Comparison of ENCODE assay signal across 27 mouse cellular contexts in the genomic region with DNA sequence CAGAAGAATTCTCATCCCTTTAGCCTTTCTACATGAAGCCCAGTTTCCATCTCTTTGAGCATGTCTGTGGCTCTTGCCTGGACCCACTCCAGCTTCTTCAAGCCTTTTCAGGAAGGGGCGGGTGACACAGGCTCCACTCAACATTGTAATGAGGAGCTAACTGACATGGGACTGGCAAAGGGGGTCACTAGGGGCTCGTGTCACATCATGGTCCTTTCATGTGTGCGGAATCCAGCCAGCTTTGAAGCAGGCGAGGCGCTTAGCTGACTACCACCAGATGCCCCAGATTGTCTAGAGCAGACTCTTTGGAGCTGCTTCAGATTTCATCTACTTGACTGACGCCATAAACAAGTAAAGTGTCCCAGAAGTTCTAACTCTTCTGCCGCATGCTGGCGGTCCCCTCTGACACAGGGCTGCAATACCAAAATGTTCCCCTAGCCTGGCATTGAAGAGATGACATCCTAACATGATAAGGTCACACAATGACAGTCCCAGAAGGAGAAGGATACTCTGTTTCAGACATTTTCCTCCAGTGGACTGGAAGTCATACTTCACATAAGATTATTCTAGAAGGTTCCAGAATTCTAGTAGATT. TPM values are rescaled to one million over a fixed set of nuclear protein-coding genes. Genes with fewer than 3 reads are reported as not detected.
DNase-seq lines count a peak whose midpoint lies in the region; ATAC-seq and TF ChIP-seq lines count a peak whose summit lies in the region.
"Had no signal": no experiment of that assay in that cellular context is flagged by ENCODE, and none has a peak within 500 bp of the region (broad histone marks: within the 10 kb centered on the region; RNA-seq: fewer than 3 reads in every experiment).

No protein-coding gene starts in this region.

- H3K9ac ChIP-seq in midbrain, embryonic 11.5 days (ENCODE audit: low read length) = no peak overlapping the region
- H3K9ac ChIP-seq in midbrain, embryonic 14.5 days (replicated peaks; ENCODE audit: low read length) = no peak overlapping the region
- H3K9ac ChIP-seq in lung, embryonic 14.5 days = no peak overlapping the region
- H3K9ac ChIP-seq: embryonic facial prominence, embryonic 15.5 days; heart, embryonic 12.5 days had no signal

- H3K4me1 ChIP-seq in midbrain, embryonic 11.5 days (ENCODE audit: control insufficient read depth, insufficient read depth, low read length) = no peaks in the 10 kb centered on the region
- no peaks in the 10 kb centered on the region for H3K4me1 ChIP-seq in midbrain, embryonic 14.5 days (ENCODE audit: control insufficient read depth, insufficient read depth, low read length)
- H3K4me1 ChIP-seq in lung, embryonic 14.5 days (ENCODE audit: insufficient read depth) = no peaks in the 10 kb centered on the region

- no peaks in the 10 kb centered on the region for H3K9me3 ChIP-seq in midbrain, embryonic 11.5 days (ENCODE audit: control insufficient read depth, low read length)
- 0 out of 2 replicates have a peak, but pooled peaks cover 3% of the 10 kb centered on the region for H3K9me3 ChIP-seq in midbrain, embryonic 14.5 days (ENCODE audit: control insufficient read depth, low read length)
- H3K9me3 ChIP-seq in lung, embryonic 14.5 days (ENCODE audit: low read depth, low read length) = peaks cover 4% of the 10 kb centered on the region; the same call in 1 of the 2 replicates

- no peak for ATAC-seq in midbrain, embryonic 11.5 days (ENCODE audit: low FRiP score)
- ATAC-seq in midbrain, embryonic 14.5 days (ENCODE audit: low FRiP score, low TSS enrichment) = no peak
- ATAC-seq in lung, embryonic 14.5 days (ENCODE audit: insufficient read depth) = peak; percentile 96
- ATAC-seq: activated CD4-positive, CD25-positive, alpha-beta regulatory T cell, adult 4 months; forebrain, embryonic 14.5 days; Patski had no signal

- DNase-seq in midbrain, embryonic 11.5 days (ENCODE audit: low spot score, missing footprints) = peak; percentile 56
- DNase-seq in midbrain, embryonic 14.5 days = no peak
- DNase-seq in lung, embryonic 14.5 days = peak; percentile 92
- DNase-seq in lung, postnatal 10 days = peak; percentile 90
- peak; percentile 78 to 93 for DNase-seq in lung, postnatal 4 days
- no peak for DNase-seq in layer of hippocampus, postnatal 14 days (ENCODE audit: low spot score in 2 of 2)
- DNase-seq in right cerebral cortex, adult 18-20 months = no peak
- DNase-seq: adrenal gland, postnatal 14 days; cerebellum, adult 11-12 months; cerebellum, adult 9-10 months; cerebellum, postnatal 36 days; gastrocnemius, adult 2 months; gastrocnemius, postnatal 25 days had no signal

- no peak overlapping the region for H3K27ac ChIP-seq in midbrain, embryonic 11.5 days (ENCODE audit: low read depth, low read length)
- H3K27ac ChIP-seq in midbrain, embryonic 14.5 days (replicated peaks; ENCODE audit: low read depth, low read length) = no peak overlapping the region
- peak overlapping the region; percentile 42 for H3K27ac ChIP-seq in lung, embryonic 14.5 days (ENCODE audit: low read depth)
- H3K27ac ChIP-seq: embryonic facial prominence, embryonic 15.5 days; forebrain, embryonic 10.5 days; gastrocnemius, adult 2 months; hindbrain, embryonic 10.5 days had no signal

- H3K27me3 ChIP-seq in midbrain, embryonic 11.5 days (ENCODE audit: control insufficient read depth, insufficient read depth, low read length) = 0 out of 2 replicates have a peak, but pooled peaks cover 2% of the 10 kb centered on the region
- no peaks in the 10 kb centered on the region for H3K27me3 ChIP-seq in midbrain, embryonic 14.5 days (ENCODE audit: control insufficient read depth, insufficient read depth, low read length)
- H3K27me3 ChIP-seq in lung, embryonic 14.5 days (ENCODE audit: insufficient read depth, low read length) = no peaks in the 10 kb centered on the region
- H3K27me3 ChIP-seq: CH12.LX; embryonic facial prominence, embryonic 15.5 days; Patski had no signal

- 92% methylated on average over 8 of the region's 8 CpGs for WGBS in midbrain, embryonic 11.5 days
- WGBS in midbrain, embryonic 14.5 days = 92% methylated on average over 8 of the region's 8 CpGs
- 54% methylated on average over 8 of the region's 8 CpGs for WGBS in lung, embryonic 14.5 days

- TF ChIP-seq CTCF in lung, embryonic 14.5 days (IDR thresholded peaks at IDR 0.05; ENCODE audit: low read depth) = peak; percentile 51

- no peaks in the 10 kb centered on the region for H3K36me3 ChIP-seq in midbrain, embryonic 11.5 days (ENCODE audit: control insufficient read depth, insufficient read depth, low read length)
- H3K36me3 ChIP-seq in midbrain, embryonic 14.5 days (ENCODE audit: control insufficient read depth, insufficient read depth, low read length) = no peaks in the 10 kb centered on the region
- H3K36me3 ChIP-seq in lung, embryonic 14.5 days (ENCODE audit: insufficient read depth) = no peaks in the 10 kb centered on the region
- H3K36me3 ChIP-seq: embryonic facial prominence, embryonic 15.5 days; forebrain, embryonic 10.5 days; heart, embryonic 12.5 days; hindbrain, embryonic 10.5 days had no signal

- no peak overlapping the region for H3K4me2 ChIP-seq in midbrain, embryonic 11.5 days
- no peak overlapping the region for H3K4me2 ChIP-seq in midbrain, embryonic 14.5 days (ENCODE audit: low read length)
- no peak overlapping the region for H3K4me2 ChIP-seq in lung, embryonic 14.5 days
- H3K4me2 ChIP-seq: embryonic facial prominence, embryonic 15.5 days; heart, embryonic 12.5 days had no signal

- H3K4me3 ChIP-seq in midbrain, embryonic 11.5 days (ENCODE audit: low read depth, low read length) = no peak overlapping the region
- no peak overlapping the region for H3K4me3 ChIP-seq in midbrain, embryonic 14.5 days (replicated peaks; ENCODE audit: low read depth, low read length)
- no peak overlapping the region for H3K4me3 ChIP-seq in lung, embryonic 14.5 days (ENCODE audit: low read depth, low read length)
- H3K4me3 ChIP-seq: embryonic facial prominence, embryonic 15.5 days; erythroblast, embryonic 14.5 days; forebrain, embryonic 10.5 days; gastrocnemius, adult 2 months; heart, embryonic 12.5 days; hindbrain, embryonic 10.5 days had no signal

RNA-seq across cellular contexts. Expression of gene E030025P04Rik, which starts 31.3 kb away (rescaled TPM):
- polyA plus RNA-seq in midbrain, embryonic 11.5 days (2014; fragmentation: Nextera tagmentation; extraction: Ambion mirVana) = not detected in 2 replicates
- not detected in 2 replicates for polyA plus RNA-seq in midbrain, embryonic 14.5 days (2014; fragmentation: Nextera tagmentation; extraction: Ambion mirVana)
- polyA plus RNA-seq in lung, embryonic 14.5 days (2014; fragmentation: Nextera tagmentation; extraction: Ambion mirVana) = not detected in 2 replicates
- total RNA-seq in layer of hippocampus, postnatal 14 days (2021) = not detected
- total RNA-seq: adrenal gland, adult 18-20 months; adrenal gland, postnatal 14 days; CH12.LX; gastrocnemius, adult 2 months; gastrocnemius, postnatal 25 days; granulocyte monocyte progenitor cell, adult 5-6 weeks; heart, adult 8-10 months; heart, postnatal 25 days had no signal
- polyA plus RNA-seq: activated CD4-positive, CD25-positive, alpha-beta regulatory T cell, adult 4 months; embryonic facial prominence, embryonic 15.5 days; erythroblast, embryonic 14.5 days; forebrain, embryonic 10.5 days; forebrain, embryonic 14.5 days; heart, embryonic 12.5 days; heart, embryonic 16.5 days; hindbrain, embryonic 10.5 days; Patski had no signal

Comparison
In these comparisons a context has a peak if more than half of its experiments do, and no peak if none do; other contexts are left out.
1. DNase-seq: peak in midbrain, embryonic 11.5 days (single experiment), lung, embryonic 14.5 days (single experiment), lung, postnatal 10 days (single experiment) and lung, postnatal 4 days (2 of 2); none in midbrain, embryonic 14.5 days (single experiment), layer of hippocampus, postnatal 14 days (0 of 2) and right cerebral cortex, adult 18-20 months (single experiment).